In genomic region chr7:49752730-49753506, GRCm38 (mm10) we compare ENCODE assay signal across 8 mouse cellular contexts. TPM values are rescaled to one million over a fixed set of nuclear protein-coding genes. Genes with fewer than 3 reads are reported as not detected.
DNase-seq lines count a peak whose midpoint lies in the region; ATAC-seq and TF ChIP-seq lines count a peak whose summit lies in the region.

No protein-coding gene starts in this region.

- peak; percentile 50 for DNase-seq in hindbrain, embryonic 10.5 days (ENCODE audit: low spot score)
- peak; percentile 43 for DNase-seq in large intestine, adult 2 months (ENCODE audit: low read depth, low spot score)
- peak; percentile 83 for DNase-seq in midbrain, embryonic 14.5 days

- no peak for TF ChIP-seq POLR2A in ES-Bruce4 (IDR thresholded peaks at IDR 0.05; ENCODE audit: insufficient read depth, low read length)

- WGBS in hindbrain, embryonic 10.5 days: 29% methylated on average over 25 of the region's 25 CpGs
- WGBS in hindbrain, embryonic 12.5 days: 36% methylated on average over 25 of the region's 25 CpGs
- 21% methylated on average over 25 of the region's 25 CpGs for WGBS in heart, embryonic 16.5 days
- 28% methylated on average over 25 of the region's 25 CpGs for whole genome bisulfite sequencing in large intestine, adult 2 months
- 44% methylated on average over 25 of the region's 25 CpGs for WGBS in midbrain, embryonic 14.5 days

- H3K27ac ChIP-seq in hindbrain, embryonic 10.5 days: no peak overlapping the region
- H3K27ac ChIP-seq in hindbrain, embryonic 12.5 days: no peak overlapping the region
- H3K27ac ChIP-seq in ES-Bruce4 (ENCODE audit: insufficient read depth, low read length): no peak overlapping the region
- no peak overlapping the region for H3K27ac ChIP-seq in heart, embryonic 16.5 days (ENCODE audit: low read length)
- H3K27ac ChIP-seq in midbrain, embryonic 14.5 days (replicated peaks; ENCODE audit: low read depth, low read length): no peak overlapping the region

- TF ChIP-seq EP300 in ES-Bruce4 (IDR thresholded peaks at IDR 0.05; ENCODE audit: insufficient read depth, low read depth, low read length): no peak

- no peak overlapping the region for H3K4me3 ChIP-seq in hindbrain, embryonic 10.5 days
- H3K4me3 ChIP-seq in hindbrain, embryonic 12.5 days: no peak overlapping the region
- H3K4me3 ChIP-seq in ES-Bruce4 (ENCODE audit: low read depth, low read length): peak overlapping the region; percentile 59
- peak overlapping the region; percentile 11; the same call in 1 of the 2 replicates for H3K4me3 ChIP-seq in heart, embryonic 16.5 days (ENCODE audit: low read length)
- no peak overlapping the region for H3K4me3 ChIP-seq in midbrain, embryonic 14.5 days (replicated peaks; ENCODE audit: low read depth, low read length)

- TF ChIP-seq CTCF in ES-Bruce4 (IDR thresholded peaks at IDR 0.05; ENCODE audit: low read depth, low read length): peak; percentile 16

- H3K9ac ChIP-seq in hindbrain, embryonic 12.5 days: no peak overlapping the region
- H3K9ac ChIP-seq in ES-Bruce4 (ENCODE audit: low read depth, poor library complexity, severe bottlenecking): 0 out of 2 replicates have a peak overlapping the region, but pooled peaks have one; percentile 1
- H3K9ac ChIP-seq in heart, embryonic 16.5 days (ENCODE audit: low read length): no peak overlapping the region
- no peak overlapping the region for H3K9ac ChIP-seq in midbrain, embryonic 14.5 days (replicated peaks; ENCODE audit: low read length)

- no peak overlapping the region for H3K4me2 ChIP-seq in hindbrain, embryonic 12.5 days (replicated peaks)
- peak overlapping the region; percentile 51 for H3K4me2 ChIP-seq in heart, embryonic 16.5 days (ENCODE audit: low read depth, low read length)
- H3K4me2 ChIP-seq in midbrain, embryonic 14.5 days (ENCODE audit: low read length): no peak overlapping the region

- peaks cover 91% of the 10 kb centered on the region for H3K27me3 ChIP-seq in hindbrain, embryonic 10.5 days (ENCODE audit: insufficient read depth, poor library complexity, severe bottlenecking)
- peaks cover 81% of the 10 kb centered on the region for H3K27me3 ChIP-seq in hindbrain, embryonic 12.5 days
- H3K27me3 ChIP-seq in ES-Bruce4 (ENCODE audit: control insufficient read depth, insufficient read depth, low read length, poor library complexity, severe bottlenecking): no peaks in the 10 kb centered on the region
- H3K27me3 ChIP-seq in heart, embryonic 16.5 days (ENCODE audit: control insufficient read depth, insufficient read depth, low read length): peaks cover 22% of the 10 kb centered on the region
- peaks cover 41% of the 10 kb centered on the region for H3K27me3 ChIP-seq in midbrain, embryonic 14.5 days (ENCODE audit: control insufficient read depth, insufficient read depth, low read length)

- peaks cover 10% of the 10 kb centered on the region; the same call in 1 of the 2 replicates for H3K4me1 ChIP-seq in hindbrain, embryonic 10.5 days (replicated peaks)
- no peaks in the 10 kb centered on the region for H3K4me1 ChIP-seq in hindbrain, embryonic 12.5 days
- H3K4me1 ChIP-seq in ES-Bruce4 (ENCODE audit: control insufficient read depth, insufficient read depth, low read length): no peaks in the 10 kb centered on the region
- H3K4me1 ChIP-seq in heart, embryonic 16.5 days (ENCODE audit: control insufficient read depth, insufficient read depth, low read length): peaks cover 3% of the 10 kb centered on the region
- no peaks in the 10 kb centered on the region for H3K4me1 ChIP-seq in midbrain, embryonic 14.5 days (ENCODE audit: control insufficient read depth, insufficient read depth, low read length)

- ATAC-seq in hindbrain, embryonic 12.5 days (ENCODE audit: low FRiP score): no peak
- ATAC-seq in common myeloid progenitor, adult 5-6 weeks (replicated peaks; ENCODE audit: low read depth, poor library complexity, severe bottlenecking): peak; percentile 62
- no peak for ATAC-seq in heart, embryonic 16.5 days (replicated peaks; ENCODE audit: extremely low read depth, insufficient read depth, low FRiP score)
- ATAC-seq in midbrain, embryonic 14.5 days (ENCODE audit: low FRiP score, low TSS enrichment): 0 out of 2 replicates have a peak, but pooled peaks have one; percentile 22
- no peak for ATAC-seq in frontal cortex, adult (ENCODE audit: low TSS enrichment)

- H3K36me3 ChIP-seq in hindbrain, embryonic 10.5 days: no peaks in the 10 kb centered on the region
- no peaks in the 10 kb centered on the region for H3K36me3 ChIP-seq in hindbrain, embryonic 12.5 days
- no peaks in the 10 kb centered on the region for H3K36me3 ChIP-seq in ES-Bruce4 (ENCODE audit: control insufficient read depth, insufficient read depth, low read length, poor library complexity, severe bottlenecking)
- H3K36me3 ChIP-seq in heart, embryonic 16.5 days (ENCODE audit: control insufficient read depth, insufficient read depth): no peaks in the 10 kb centered on the region
- no peaks in the 10 kb centered on the region for H3K36me3 ChIP-seq in midbrain, embryonic 14.5 days (ENCODE audit: control insufficient read depth, insufficient read depth, low read length)

- no peaks in the 10 kb centered on the region for H3K9me3 ChIP-seq in hindbrain, embryonic 10.5 days
- no peaks in the 10 kb centered on the region for H3K9me3 ChIP-seq in hindbrain, embryonic 12.5 days (replicated peaks)
- no peaks in the 10 kb centered on the region for H3K9me3 ChIP-seq in ES-Bruce4 (replicated peaks; ENCODE audit: control insufficient read depth, insufficient read depth, low read length, poor library complexity, severe bottlenecking)
- no peaks in the 10 kb centered on the region for H3K9me3 ChIP-seq in heart, embryonic 16.5 days (replicated peaks; ENCODE audit: control insufficient read depth, low read length)
- H3K9me3 ChIP-seq in midbrain, embryonic 14.5 days (ENCODE audit: control insufficient read depth, low read length): no peaks in the 10 kb centered on the region

RNA-seq across cellular contexts. Expression of gene Htatip2, which starts 6.0 kb away (rescaled TPM):
- polyA plus RNA-seq in hindbrain, embryonic 10.5 days (2016; fragmentation: Nextera tagmentation; extraction: Ambion mirVana): 3.6 and 4.3 TPM in 2 replicates
- polyA plus RNA-seq in hindbrain, embryonic 12.5 days (2016; fragmentation: Nextera tagmentation; extraction: Ambion mirVana): 4.4 and 5.0 TPM in 2 replicates
- 12.4 and 14.6 TPM in 2 replicates for polyA plus RNA-seq in ES-Bruce4 (2011; ENCODE audit: insufficient read depth, insufficient read length, low read depth, missing spikeins)
- total RNA-seq in common myeloid progenitor, adult 5-6 weeks (2017): 11.4 and 14.7 TPM in 2 replicates
- 12.8 and 14.2 TPM in 2 replicates for polyA plus RNA-seq in heart, embryonic 16.5 days (2015; fragmentation: Nextera tagmentation; extraction: Ambion mirVana)
- 14.1 and 16.6 TPM in 2 replicates for polyA plus RNA-seq in large intestine, adult 2 months (2012; rRNA removed)
- polyA plus RNA-seq in midbrain, embryonic 14.5 days (2014; fragmentation: Nextera tagmentation; extraction: Ambion mirVana): 2.2 and 2.7 TPM in 2 replicates

RNA-seq across cellular contexts. Expression of gene Prmt3, which starts 25.2 kb away (rescaled TPM):
- 49.7 and 65.0 TPM in 2 replicates for polyA plus RNA-seq in hindbrain, embryonic 10.5 days (2016; fragmentation: Nextera tagmentation; extraction: Ambion mirVana)
- polyA plus RNA-seq in hindbrain, embryonic 12.5 days (2016; fragmentation: Nextera tagmentation; extraction: Ambion mirVana): 53.1 and 56.2 TPM in 2 replicates
- 83.3 and 84.2 TPM in 2 replicates for polyA plus RNA-seq in ES-Bruce4 (2011; ENCODE audit: insufficient read depth, insufficient read length, low read depth, missing spikeins)
- 66.2 and 81.4 TPM in 2 replicates for total RNA-seq in common myeloid progenitor, adult 5-6 weeks (2017)
- 40.8 and 49.6 TPM in 2 replicates for polyA plus RNA-seq in heart, embryonic 16.5 days (2015; fragmentation: Nextera tagmentation; extraction: Ambion mirVana)
- 9.0 and 9.6 TPM in 2 replicates for polyA plus RNA-seq in large intestine, adult 2 months (2012; rRNA removed)
- 47.6 and 60.8 TPM in 2 replicates for polyA plus RNA-seq in midbrain, embryonic 14.5 days (2014; fragmentation: Nextera tagmentation; extraction: Ambion mirVana)

Comparison
In these comparisons a context has a peak if more than half of its experiments do, and no peak if none do; other contexts are left out.
1. H3K4me3 ChIP-seq: peak in ES-Bruce4 (single experiment) and heart, embryonic 16.5 days (single experiment); none in hindbrain, embryonic 10.5 days (single experiment), hindbrain, embryonic 12.5 days (single experiment) and midbrain, embryonic 14.5 days (single experiment).
2. ATAC-seq: peak in common myeloid progenitor, adult 5-6 weeks (single experiment) and midbrain, embryonic 14.5 days (single experiment); none in hindbrain, embryonic 12.5 days (single experiment), heart, embryonic 16.5 days (single experiment) and frontal cortex, adult (single experiment).
3. Peak in every context shown above with its lines, with median percentiles within 50 percentile points of each other: DNase-seq.